Mouse (Mus musculus) mesoderm, embryonic 11.5 days (tissue): Measurements from ENCODE around the gene Ak3.

Experiments used
- DNase-seq: peaks from one replicate; pipeline ENCODE4 v3.0.0-alpha.2; 2012; ENCODE audit warnings: low read depth, low spot score

Ak3 gene

GRCm38 (mm10) chr19:28994870-28995269, 52.9 kb downstream of the Ak3 start:
- no peak for DNase-seq

- DNase-seq = no peak
Observed at GRCm38 (mm10) chr19:28991391-28991790, 56.4 kb downstream of the Ak3 start.

DNA sequence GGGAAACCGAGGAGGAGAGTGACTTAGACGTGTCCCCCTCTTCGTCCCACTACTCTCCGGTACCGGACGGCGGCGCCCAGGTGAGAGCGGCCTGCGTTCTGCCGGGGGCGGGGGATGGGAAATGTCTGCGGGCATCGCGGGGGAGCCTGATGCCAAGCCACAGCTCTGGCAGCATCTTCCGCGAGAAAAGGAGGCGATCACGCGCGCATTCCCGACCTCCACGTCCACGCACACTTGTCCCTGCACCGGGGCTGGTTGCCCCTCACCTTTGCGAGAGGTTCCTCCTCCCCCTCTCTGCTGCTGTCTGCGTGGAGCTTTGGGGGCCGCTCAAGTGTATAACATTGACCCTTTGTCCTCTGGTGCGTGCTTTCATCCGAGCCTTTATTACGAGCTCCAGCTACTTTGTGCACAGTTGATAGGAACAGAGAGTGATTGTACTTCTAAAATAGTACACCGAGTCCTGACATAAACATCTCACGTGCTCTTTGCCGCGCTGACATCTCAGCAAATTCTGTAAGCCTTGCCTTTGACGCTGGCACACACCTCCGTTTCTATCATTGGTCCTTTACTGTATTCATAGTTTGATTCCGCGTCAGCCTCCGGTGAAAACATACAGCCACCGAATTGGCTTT, 57.1 kb downstream of the Ak3 start:
- DNase-seq = no peak

DNA sequence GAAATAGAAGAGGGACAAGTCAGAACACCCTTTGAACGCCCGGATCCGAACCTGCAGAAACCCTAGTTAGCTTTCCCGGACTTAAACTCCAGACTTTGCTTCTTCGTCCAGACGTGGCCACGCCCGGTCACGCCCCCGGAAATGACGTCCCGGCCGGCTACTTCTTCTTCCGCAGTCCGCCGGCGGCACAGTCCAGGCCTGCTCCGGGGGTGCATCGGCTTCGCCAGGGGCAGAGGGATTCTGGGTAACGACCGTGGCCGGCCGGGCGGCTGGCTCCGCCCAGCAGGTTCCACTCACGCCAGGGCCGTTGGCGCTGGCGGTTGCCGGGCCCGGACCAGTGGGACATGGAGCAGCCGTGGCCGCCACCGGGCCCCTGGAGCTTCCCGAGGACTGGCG, 57.6 kb downstream of the Ak3 start, which contains the start of gene Cdc37l1:
Gene Cdc37l1 (plus strand): TSS at position 159 of the 396 bp plus-strand sequence.
- DNase-seq = peak; percentile 96

DNA sequence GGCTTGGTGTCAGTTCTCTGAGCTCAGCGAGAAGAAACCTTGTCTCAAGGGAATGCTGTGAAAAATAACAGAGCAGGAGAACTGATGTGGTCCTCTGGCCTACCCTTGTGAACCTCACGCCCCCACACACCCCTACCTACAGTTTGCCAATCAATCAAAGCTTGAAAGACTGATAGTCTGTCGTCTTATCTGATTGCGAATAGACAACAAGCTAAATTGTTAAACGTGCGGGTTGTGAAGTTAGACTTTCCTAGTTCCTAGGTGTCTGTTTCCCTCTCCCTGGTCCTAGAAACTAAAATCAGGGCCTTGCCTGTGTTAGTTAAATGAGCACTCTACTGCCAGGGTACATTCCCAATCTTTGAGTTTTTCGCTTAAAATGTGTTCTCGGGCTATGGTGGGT, 58.2 kb downstream of the Ak3 start:
- no peak for DNase-seq

GRCm38 (mm10) chr19:28982617-28983016, 65.1 kb downstream of the Ak3 start:
- DNase-seq = no peak

DNA sequence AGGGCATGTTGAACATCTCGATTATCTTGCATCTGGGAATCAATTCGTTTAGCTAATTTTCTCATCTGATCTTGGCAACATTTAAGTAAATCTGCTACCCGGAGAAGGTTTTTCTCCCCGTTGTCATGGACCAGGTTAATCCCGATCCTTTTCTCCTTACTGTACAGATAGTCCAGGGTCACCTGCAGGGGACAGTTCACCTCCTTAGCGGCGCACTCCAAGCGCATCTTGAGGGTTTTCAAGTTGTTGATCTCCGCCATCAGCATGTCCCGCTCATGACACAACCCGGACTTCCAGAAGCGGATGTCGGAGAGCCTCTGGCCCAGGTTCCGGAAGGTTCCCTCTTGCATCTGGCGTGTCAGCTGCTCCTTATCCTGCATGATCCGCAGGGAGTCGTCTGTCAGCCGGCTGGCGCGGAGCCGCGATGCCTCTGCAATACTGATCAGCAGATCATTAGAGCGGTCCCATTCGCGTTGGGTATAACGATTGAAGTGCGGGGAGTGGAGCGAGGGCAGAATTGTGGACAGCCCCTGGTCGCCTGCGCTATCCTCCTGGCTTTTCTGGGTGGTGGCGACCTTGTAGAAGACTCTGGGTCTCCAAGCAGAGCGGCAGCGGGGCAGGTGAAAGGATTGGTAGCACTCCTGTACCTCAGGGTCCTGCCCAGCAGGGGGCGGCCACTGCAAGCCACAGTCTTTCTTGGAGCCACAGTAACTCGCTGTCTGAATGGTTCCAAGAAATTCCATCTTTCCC, 72.7 kb downstream of the Ak3 start:
- peak; percentile 73 for DNase-seq
